Mouse (Mus musculus) lung, embryonic 15.5 days (tissue): Measurements from ENCODE around the gene Gm49776. TPM values are rescaled to one million over a fixed set of nuclear protein-coding genes. Genes with fewer than 3 reads are reported as not detected.
"Not testable (repeated sequence)": the region's sequence is repeated elsewhere in the genome, so short reads cannot be mapped to it uniquely, and the experiment has no call there.

Source experiments
- ATAC-seq: fragments of 200-750 bp; cut with Nextera tagmentation; 2 replicates; pipeline ENCODE4 v1.8.0; 2017; ENCODE audit warnings: moderate number of reproducible peaks, borderline replicate concordance; ENCODE audit not compliant: low FRiP score, low TSS enrichment; ENCODE audit errors: extremely low read depth
- H3K27ac ChIP-seq: fragments of 300-500 bp; sonication (generic); 2 replicates; pipeline ENCODE4 v1.5.1; 2015; ENCODE audit warnings: moderate library complexity, mild to moderate bottlenecking, inconsistent platforms
- H3K27me3 ChIP-seq: fragments of 300-500 bp; sonication (generic); 2 replicates; pipeline ENCODE4 v1.6.1; 2015; ENCODE audit warnings: inconsistent platforms
- H3K36me3 ChIP-seq: fragments of 300-500 bp; sonication (generic); 2 replicates; pipeline ENCODE4 v1.6.1; 2015; ENCODE audit warnings: inconsistent platforms
- H3K4me1 ChIP-seq: fragments of 300-500 bp; sonication (generic); 2 replicates; pipeline ENCODE4 v1.6.1; 2015; ENCODE audit warnings: inconsistent platforms
- H3K4me2 ChIP-seq: fragments of 300-500 bp; sonication (generic); 2 replicates; pipeline ENCODE4 v1.6.1; 2015; ENCODE audit warnings: inconsistent platforms, mild to moderate bottlenecking, moderate library complexity
- H3K4me3 ChIP-seq: fragments of 300-500 bp; sonication (generic); 2 replicates; pipeline ENCODE4 v1.5.1; 2015; ENCODE audit warnings: mild to moderate bottlenecking, inconsistent platforms
- H3K9ac ChIP-seq: fragments of 300-500 bp; sonication (generic); 2 replicates; pipeline ENCODE4 v1.6.1; 2015; ENCODE audit warnings: inconsistent platforms
- H3K9me3 ChIP-seq: fragments of 300-500 bp; sonication (generic); 2 replicates; pipeline ENCODE4 v1.6.1; 2016; ENCODE audit warnings: inconsistent platforms
- WGBS: fragments of 180-500 bp; shearing (Covaris S2); methylation state at CpG from one replicate; pipeline ENCODE4 v1.1.7; 2015; 5-methylcytosine and 5-hydroxymethylcytosine counted together
- polyA plus RNA-seq: library from polyadenylated mRNA; unstranded; fragments of >200 nt; fragmentation: Nextera tagmentation; extraction: Ambion mirVana; gene quantifications from 2 replicates; pipeline ENCODE4 v1.2.1, GENCODE M21; 2015

Gm49776 gene
- polyA plus RNA-seq: 2.1 and 2.4 TPM in 2 replicates

DNA sequence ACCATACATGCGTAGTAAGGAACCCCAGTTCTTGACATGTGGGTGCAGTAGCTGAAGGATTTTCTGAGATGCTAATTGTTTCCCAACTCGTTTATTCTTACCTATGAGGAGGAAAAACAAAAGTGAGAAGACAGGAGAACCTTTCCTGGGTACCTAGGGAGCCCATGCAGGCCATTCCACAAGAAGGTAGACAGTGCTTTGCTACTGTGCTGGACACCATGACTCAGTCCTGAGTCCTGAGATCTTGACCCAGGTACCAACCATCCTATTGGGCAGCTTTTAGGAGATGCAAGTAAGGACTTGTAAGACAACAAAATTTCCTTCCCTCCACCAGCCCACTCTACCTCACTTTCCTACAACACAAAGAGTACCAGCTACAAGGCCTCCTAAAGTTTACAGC lies at the start of gene Gm49776:
Gene Gm49776 (minus strand): TSS at position 101 of the 400 bp plus-strand sequence.
- Histone ChIP-seq H3K9me3 (no peaks in the 10 kb centered on the region), H3K27me3 (no peaks in the 10 kb centered on the region), H3K4me3 (no peak within 1 kb of the TSS), H3K27ac (no peak within 1 kb of the TSS), H3K36me3 (peaks cover 93% of the 10 kb centered on the region), H3K4me2 (no peak within 1 kb of the TSS), H3K9ac (no peak within 1 kb of the TSS), H3K4me1 (no peaks in the 10 kb centered on the region)
- no peak for ATAC-seq
- 92% methylated on average over 2 of the region's 2 CpGs for WGBS

DNA sequence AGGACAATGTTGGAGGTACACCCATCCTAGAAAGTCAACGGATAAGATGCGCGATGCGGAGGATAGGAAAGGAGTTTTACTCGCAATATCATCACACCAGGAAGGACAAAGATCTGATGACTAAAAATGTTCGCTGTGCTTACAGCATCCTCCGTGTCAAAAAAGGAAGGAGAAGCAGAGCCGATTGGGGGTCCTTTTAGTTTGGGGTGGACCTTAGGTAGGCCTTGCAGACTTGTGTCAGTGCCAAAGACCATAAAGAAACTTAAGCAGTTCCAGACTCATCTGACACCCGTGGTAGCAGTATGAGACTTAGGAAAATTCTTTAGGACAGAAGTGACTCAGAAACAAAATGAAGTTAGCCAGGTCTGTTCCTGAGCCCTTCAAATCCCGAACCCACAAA lies 31.5 kb upstream of the Gm49776 start:
- Histone ChIP-seq H3K4me1 (peaks cover 22% of the 10 kb centered on the region), H3K9ac (peak overlapping the region; percentile 44), H3K27ac (peak overlapping the region; percentile 67), H3K4me3 (peak overlapping the region; percentile 94), H3K36me3 (peaks cover 13% of the 10 kb centered on the region), H3K4me2 (peak overlapping the region; percentile 49)
- not testable (repeated sequence) for H3K27me3 ChIP-seq, H3K9me3 ChIP-seq, ATAC-seq
- 4% methylated on average over 10 of the region's 10 CpGs for WGBS

GRCm38 (mm10) chr16:18289067-18289588 lies 31.0 kb upstream of the Gm49776 start, which contains the start of gene Dgcr8:
Gene Dgcr8, minus strand, starts transcription at chr16:18289246.
- peak; percentile 100 for ATAC-seq
- under 1% methylated on average over 59 of the region's 71 CpGs for WGBS
- Histone ChIP-seq H3K4me1 (peaks cover 22% of the 10 kb centered on the region), H3K36me3 (peaks cover 17% of the 10 kb centered on the region), H3K27me3 (no peaks in the 10 kb centered on the region), H3K4me3 (peak within 1 kb of the TSS; percentile 94), H3K4me2 (peak within 1 kb of the TSS; percentile 91), H3K9ac (peak within 1 kb of the TSS; percentile 96), H3K9me3 (no peaks in the 10 kb centered on the region), H3K27ac (peak within 1 kb of the TSS; percentile 95)

DNA sequence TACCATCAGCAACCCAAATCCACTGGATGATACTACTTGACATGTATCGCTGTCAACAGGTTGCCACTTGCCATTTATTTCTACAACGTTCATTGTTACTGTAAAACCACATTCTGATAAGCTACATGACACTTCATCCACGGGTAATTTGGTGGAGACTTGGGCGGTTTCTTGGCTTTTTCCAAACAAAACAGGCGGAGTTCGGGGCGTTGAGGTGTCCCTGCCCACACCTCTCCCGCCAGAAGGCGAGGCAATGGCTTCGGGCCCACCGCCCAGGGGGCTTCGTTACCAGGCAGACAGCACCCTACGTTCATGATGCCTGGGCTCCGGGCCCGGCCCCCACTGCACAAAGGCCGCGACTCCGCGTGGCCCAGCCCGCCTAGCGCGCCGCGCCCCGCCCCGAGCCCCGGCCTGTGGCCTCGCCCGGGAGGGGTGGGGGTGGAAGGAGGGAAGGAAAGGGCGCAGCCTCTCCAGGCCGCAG lies 30.5 kb upstream of the Gm49776 start:
- peak overlapping the region; percentile 94 for H3K4me3 ChIP-seq
- 0% methylated on average over 24 of the region's 31 CpGs for WGBS
- peaks cover 22% of the 10 kb centered on the region for H3K36me3 ChIP-seq
- H3K4me1 ChIP-seq: peaks cover 22% of the 10 kb centered on the region
- H3K27ac ChIP-seq: peak overlapping the region; percentile 95
- H3K27me3 ChIP-seq: no peaks in the 10 kb centered on the region
- H3K4me2 ChIP-seq: peak overlapping the region; percentile 91
- H3K9me3 ChIP-seq: no peaks in the 10 kb centered on the region
- peak; percentile 90 for ATAC-seq
- peak overlapping the region; percentile 96 for H3K9ac ChIP-seq

- H3K4me2 ChIP-seq: peak overlapping the region; percentile 91
- H3K4me1 ChIP-seq: peaks cover 22% of the 10 kb centered on the region
- H3K9me3 ChIP-seq: no peaks in the 10 kb centered on the region
- H3K27me3 ChIP-seq: no peaks in the 10 kb centered on the region
- peak overlapping the region; percentile 95; the same call in 1 of the 2 replicates for H3K27ac ChIP-seq
- ATAC-seq: no peak
- H3K9ac ChIP-seq: peak overlapping the region; percentile 96
- 3% methylated on average over 4 of the region's 4 CpGs for WGBS
- peaks cover 26% of the 10 kb centered on the region for H3K36me3 ChIP-seq
- H3K4me3 ChIP-seq: peak overlapping the region; percentile 94
These were observed 30.0 kb upstream of the Gm49776 start for GRCm38 (mm10) chr16:18288166-18288565.

- peaks cover 92% of the 10 kb centered on the region for H3K36me3 ChIP-seq
- no peak overlapping the region for H3K9ac ChIP-seq
- no peak overlapping the region for H3K27ac ChIP-seq
- H3K9me3 ChIP-seq: no peaks in the 10 kb centered on the region
- no peak for ATAC-seq
- H3K4me3 ChIP-seq: no peak overlapping the region
- H3K4me1 ChIP-seq: no peaks in the 10 kb centered on the region
- no peak overlapping the region for H3K4me2 ChIP-seq
- no peaks in the 10 kb centered on the region for H3K27me3 ChIP-seq
- WGBS: 90% methylated on average over 2 of the region's 2 CpGs
These were observed 17.0 kb upstream of the Gm49776 start for GRCm38 (mm10) chr16:18275166-18275565.

DNA sequence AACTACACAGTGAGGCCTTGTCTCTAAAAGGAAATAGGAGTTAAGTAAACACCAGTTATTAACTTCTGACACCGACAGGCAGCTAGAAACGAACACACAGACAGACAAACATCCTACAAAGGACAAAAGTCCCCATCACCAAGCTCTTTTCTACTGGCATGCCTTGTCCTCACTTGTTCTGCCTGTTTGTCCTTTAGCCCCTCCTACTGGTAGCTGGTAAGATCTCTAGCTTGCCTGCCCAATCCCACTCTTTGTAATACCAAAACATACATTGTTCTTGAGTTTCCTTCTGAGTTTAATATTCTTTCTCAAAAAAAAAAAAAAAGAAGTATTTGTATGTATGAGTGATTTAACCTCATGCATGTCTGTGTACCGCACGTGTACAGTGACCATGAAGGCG lies 10.1 kb upstream of the Gm49776 start:
- no peak for ATAC-seq
- Histone ChIP-seq H3K4me1 (no peaks in the 10 kb centered on the region), H3K4me3 (no peak overlapping the region), H3K36me3 (peaks cover 85% of the 10 kb centered on the region), H3K9ac (no peak overlapping the region), H3K27ac (no peak overlapping the region), H3K27me3 (no peaks in the 10 kb centered on the region), H3K9me3 (no peaks in the 10 kb centered on the region), H3K4me2 (no peak overlapping the region)
- 84% methylated on average over 5 of the region's 5 CpGs for WGBS

DNA sequence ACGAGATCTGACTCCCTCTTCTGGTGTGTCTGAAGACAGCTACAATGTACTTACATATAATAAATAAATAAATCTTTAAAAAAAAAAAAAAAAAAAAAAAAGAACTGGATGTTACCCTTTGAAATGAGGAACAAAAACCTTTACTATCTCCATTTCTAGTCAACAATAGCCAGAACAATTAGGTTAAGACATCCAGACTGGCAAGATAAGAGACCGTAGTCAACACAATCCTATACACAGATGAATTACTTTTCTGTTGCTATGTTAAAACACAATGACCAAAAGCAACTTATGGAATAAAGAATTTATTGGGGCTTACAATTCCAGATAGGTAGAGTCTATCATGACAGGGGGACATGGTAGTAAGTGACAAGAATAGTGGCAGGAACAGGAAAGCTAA lies 6.9 kb upstream of the Gm49776 start:
- Histone ChIP-seq H3K9ac (no peak overlapping the region), H3K4me1 (no peaks in the 10 kb centered on the region), H3K9me3 (no peaks in the 10 kb centered on the region), H3K4me2 (no peak overlapping the region), H3K4me3 (no peak overlapping the region), H3K27ac (no peak overlapping the region), H3K27me3 (no peaks in the 10 kb centered on the region), H3K36me3 (peaks cover 82% of the 10 kb centered on the region)
- no peak for ATAC-seq
- WGBS: 88% methylated on average over 2 of the region's 2 CpGs

DNA sequence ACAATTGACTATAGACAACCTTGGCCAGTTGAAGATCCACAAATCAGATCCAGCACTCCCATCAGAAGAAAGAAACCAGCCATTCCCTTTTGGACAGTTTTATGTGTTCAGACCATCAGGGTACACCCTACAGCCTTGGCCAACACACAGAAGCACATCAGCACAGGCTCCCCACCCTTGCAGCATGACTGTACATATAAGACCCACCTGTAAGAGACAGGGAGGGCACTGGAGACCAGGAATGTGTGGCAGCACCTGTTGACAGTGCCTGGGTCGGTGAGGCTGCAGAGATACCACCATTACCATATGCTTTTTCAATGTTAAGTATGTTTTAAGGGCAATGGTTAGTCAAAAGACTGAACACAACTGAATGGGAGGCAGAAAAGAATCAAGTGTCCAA lies 4.3 kb downstream of the Gm49776 start:
- Histone ChIP-seq H3K4me1 (peaks cover 20% of the 10 kb centered on the region), H3K27ac (no peak overlapping the region), H3K27me3 (no peaks in the 10 kb centered on the region), H3K9me3 (no peaks in the 10 kb centered on the region), H3K4me2 (no peak overlapping the region), H3K4me3 (no peak overlapping the region), H3K36me3 (peaks cover 79% of the 10 kb centered on the region), H3K9ac (no peak overlapping the region)
- WGBS: 68% methylated on average over 1 of the region's 1 CpGs
- ATAC-seq: no peak

DNA sequence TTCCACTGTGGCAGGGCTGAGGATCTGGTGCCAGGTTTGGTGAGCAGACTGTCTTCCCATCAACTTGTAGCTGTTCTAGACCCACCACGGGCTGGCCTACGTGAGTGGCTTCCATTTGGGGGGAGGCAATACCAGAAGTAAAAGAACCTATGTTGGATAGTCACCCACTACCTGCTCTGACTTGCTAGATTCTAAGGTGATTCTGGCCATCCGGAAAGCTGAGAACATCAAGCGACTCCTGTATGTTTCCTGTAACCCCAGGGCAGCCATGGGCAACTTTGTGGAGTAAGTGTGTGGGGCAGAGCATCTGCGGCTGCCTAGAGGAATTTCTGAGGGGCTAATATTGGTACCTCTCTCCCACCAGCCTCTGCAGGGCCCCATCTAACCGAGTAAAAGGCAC lies 5.4 kb downstream of the Gm49776 start:
- H3K4me1 ChIP-seq: peaks cover 20% of the 10 kb centered on the region
- no peak overlapping the region for H3K4me2 ChIP-seq
- no peak overlapping the region for H3K27ac ChIP-seq
- peaks cover 68% of the 10 kb centered on the region for H3K36me3 ChIP-seq
- WGBS: 83% methylated on average over 6 of the region's 6 CpGs
- H3K4me3 ChIP-seq: no peak overlapping the region
- H3K27me3 ChIP-seq: no peaks in the 10 kb centered on the region
- H3K9ac ChIP-seq: no peak overlapping the region
- no peaks in the 10 kb centered on the region for H3K9me3 ChIP-seq
- ATAC-seq: no peak

DNA sequence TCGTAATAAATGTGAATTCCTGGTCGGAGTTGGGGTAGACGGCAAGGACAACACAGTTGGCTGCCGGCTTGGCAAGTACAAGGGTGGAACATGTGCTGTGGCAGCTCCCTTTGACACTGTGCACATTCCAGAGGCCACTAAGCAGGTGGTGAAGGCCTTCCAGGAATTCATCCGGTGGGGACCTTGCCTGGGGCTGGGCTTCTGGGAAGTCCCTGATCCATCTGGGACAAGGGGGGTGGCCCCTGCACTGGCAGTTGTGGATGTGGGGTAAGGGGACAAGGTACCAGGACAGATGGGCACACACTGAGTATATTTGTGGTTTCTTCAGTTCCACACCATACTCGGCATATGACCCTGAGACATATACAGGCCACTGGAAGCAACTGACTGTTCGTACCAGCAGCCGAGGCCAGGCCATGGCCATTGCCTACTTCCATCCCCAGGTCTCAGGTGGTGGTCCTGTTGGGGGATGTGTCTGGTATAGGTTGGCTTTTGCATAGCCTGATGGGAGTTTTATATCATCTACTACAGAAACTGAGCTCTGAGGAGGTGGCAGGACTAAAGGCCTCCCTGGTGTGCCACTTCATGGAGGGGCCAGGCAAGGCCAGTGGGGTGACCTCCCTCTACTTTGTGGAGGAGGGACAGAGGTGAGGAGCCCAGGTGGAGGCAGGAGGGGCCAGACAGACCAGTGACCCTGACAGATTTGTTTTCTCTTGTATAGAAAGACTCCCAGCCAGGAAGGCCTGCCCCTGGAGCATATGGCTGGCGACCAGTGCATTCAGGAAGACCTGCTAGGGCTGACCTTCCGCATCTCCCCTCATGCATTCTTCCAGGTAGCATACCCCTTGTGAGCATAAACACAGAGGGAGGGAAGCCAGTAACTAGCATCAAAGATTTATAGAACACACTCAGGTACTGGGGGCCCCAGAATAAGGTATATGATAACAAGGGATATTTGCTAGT lies 7.0 kb downstream of the Gm49776 start:
- Histone ChIP-seq H3K36me3 (peaks cover 60% of the 10 kb centered on the region), H3K4me3 (peak overlapping the region; percentile 95), H3K27me3 (no peaks in the 10 kb centered on the region), H3K9me3 (no peaks in the 10 kb centered on the region), H3K4me2 (peak overlapping the region; percentile 85), H3K27ac (no peak overlapping the region), H3K9ac (peak overlapping the region; percentile 94), H3K4me1 (peaks cover 32% of the 10 kb centered on the region)
- ATAC-seq: no peak
- WGBS: 52% methylated on average over 10 of the region's 10 CpGs

DNA sequence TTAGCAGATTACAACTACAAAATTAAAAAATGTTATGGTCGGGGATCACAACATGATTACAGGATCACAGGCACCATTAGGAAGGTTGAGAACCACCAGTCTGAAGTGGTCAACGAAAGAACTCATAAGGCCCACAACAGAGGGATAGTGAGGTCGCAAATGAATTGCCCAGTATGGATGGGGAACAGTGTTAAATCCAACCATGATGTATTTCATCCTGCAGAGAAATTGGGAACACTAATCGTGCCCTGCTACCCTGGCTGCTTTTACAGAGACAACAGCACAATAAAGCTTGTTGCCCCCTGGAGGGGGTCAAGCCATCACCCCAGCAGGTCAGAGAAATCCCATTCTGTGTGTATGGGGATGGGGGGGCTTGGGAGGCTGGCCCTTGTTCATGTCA lies 7.9 kb downstream of the Gm49776 start:
- no peaks in the 10 kb centered on the region for H3K9me3 ChIP-seq
- no peak for ATAC-seq
- H3K4me1 ChIP-seq: peaks cover 32% of the 10 kb centered on the region
- peaks cover 61% of the 10 kb centered on the region for H3K36me3 ChIP-seq
- H3K4me3 ChIP-seq: peak overlapping the region; percentile 95
- no peaks in the 10 kb centered on the region for H3K27me3 ChIP-seq
- no peak overlapping the region for H3K27ac ChIP-seq
- peak overlapping the region; percentile 85 for H3K4me2 ChIP-seq
- H3K9ac ChIP-seq: peak overlapping the region; percentile 94
- 44% methylated on average over 4 of the region's 4 CpGs for WGBS
